Mouse (Mus musculus) thymus, adult 2 months (tissue): ENCODE data around the gene Il1a.

ENCODE experiments used
- CTCF ChIP-seq: fragments of 200-500 bp; IDR thresholded peaks from 2 replicates; pipeline ENCODE4 v1.5.1; 2012; ENCODE audit warnings: mild to moderate bottlenecking, control low read depth, low read length, moderate library complexity, borderline replicate concordance; ENCODE audit not compliant: control insufficient read depth, poor library complexity, insufficient read depth; ENCODE audit errors: extremely low read depth
- POLR2A ChIP-seq: fragments of 200-500 bp; IDR thresholded peaks from 2 replicates; pipeline ENCODE4 v1.6.1; 2012; ENCODE audit warnings: mild to moderate bottlenecking, low read length, control low read depth, moderate library complexity; ENCODE audit not compliant: control insufficient read depth, poor library complexity, insufficient read depth; ENCODE audit errors: extremely low read depth

DNA sequence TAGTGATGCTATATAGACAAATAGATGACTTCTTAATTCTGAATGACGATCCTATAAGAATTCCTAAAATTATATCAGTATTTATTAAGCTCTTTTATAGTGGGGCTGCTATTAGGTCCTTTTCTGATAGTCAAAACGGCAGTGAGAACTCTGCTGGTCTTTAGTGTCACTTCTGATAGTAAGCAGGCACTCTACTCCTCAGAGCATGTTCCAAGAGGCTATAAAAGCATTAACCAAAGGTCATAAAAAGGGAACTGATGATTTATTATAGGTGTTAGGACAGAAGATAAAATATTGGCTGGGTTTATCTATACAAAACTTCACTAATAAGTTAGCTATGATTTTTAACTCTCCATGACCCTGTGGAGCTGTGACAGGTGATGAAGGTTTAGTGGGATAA, 55.7 kb downstream of the Il1a start:
- TF ChIP-seq POLR2A (no peak), CTCF (no peak)
